Mouse (Mus musculus): ENCODE data around the gene Cmtr1. TPM values are rescaled to one million over a fixed set of nuclear protein-coding genes. Genes with fewer than 3 reads are reported as not detected.

Cmtr1 gene
- polyA plus RNA-seq, 1 experiment from 2014 or later = 114 TPM

- 90% methylated on average over 6 of the region's 6 CpGs for WGBS
- Histone ChIP-seq H3K36me3 (ENCODE audit: control insufficient read depth, insufficient read depth, low read length) (peaks cover 63% of the 10 kb centered on the region), H3K27me3 (ENCODE audit: control insufficient read depth, insufficient read depth, low read length) (no peaks in the 10 kb centered on the region), H3K4me2 (ENCODE audit: low read depth, low read length) (no peak overlapping the region), H3K4me3 (ENCODE audit: low read depth, low read length) (no peak overlapping the region), H3K27ac (ENCODE audit: low read depth, low read length) (no peak overlapping the region), H3K9ac (replicated peaks; ENCODE audit: low read depth, low read length) (no peak overlapping the region), H3K9me3 (ENCODE audit: control insufficient read depth, low read length) (no peaks in the 10 kb centered on the region), H3K4me1 (ENCODE audit: control insufficient read depth, insufficient read depth, low read length) (no peaks in the 10 kb centered on the region)
- no peak for ATAC-seq (ENCODE audit: low read depth)
These were observed 18.8 kb downstream of the Cmtr1 start for GRCm38 (mm10) chr17:29679038-29679767.

GRCm38 (mm10) chr17:29680174-29680573 lies 19.8 kb downstream of the Cmtr1 start:
- Histone ChIP-seq H3K4me1 (ENCODE audit: control insufficient read depth, insufficient read depth, low read length) (no peaks in the 10 kb centered on the region), H3K9me3 (ENCODE audit: control insufficient read depth, low read length) (no peaks in the 10 kb centered on the region), H3K27me3 (ENCODE audit: control insufficient read depth, insufficient read depth, low read length) (no peaks in the 10 kb centered on the region), H3K9ac (replicated peaks; ENCODE audit: low read depth, low read length) (no peak overlapping the region), H3K4me2 (ENCODE audit: low read depth, low read length) (no peak overlapping the region), H3K27ac (ENCODE audit: low read depth, low read length) (0 out of 2 replicates have a peak overlapping the region, but pooled peaks have one; percentile 45), H3K36me3 (ENCODE audit: control insufficient read depth, insufficient read depth, low read length) (peaks cover 56% of the 10 kb centered on the region), H3K4me3 (ENCODE audit: low read depth, low read length) (no peak overlapping the region)
- WGBS = 60% methylated on average over 2 of the region's 2 CpGs
- ATAC-seq (ENCODE audit: low read depth) = no peak

- Histone ChIP-seq H3K9ac (replicated peaks; ENCODE audit: low read depth, low read length) (no peak overlapping the region), H3K4me3 (ENCODE audit: low read depth, low read length) (no peak overlapping the region), H3K27ac (ENCODE audit: low read depth, low read length) (0 out of 2 replicates have a peak overlapping the region, but pooled peaks have one; percentile 10), H3K36me3 (ENCODE audit: control insufficient read depth, insufficient read depth, low read length) (peaks cover 52% of the 10 kb centered on the region), H3K4me1 (ENCODE audit: control insufficient read depth, insufficient read depth, low read length) (no peaks in the 10 kb centered on the region), H3K4me2 (ENCODE audit: low read depth, low read length) (no peak overlapping the region), H3K9me3 (ENCODE audit: control insufficient read depth, low read length) (no peaks in the 10 kb centered on the region), H3K27me3 (ENCODE audit: control insufficient read depth, insufficient read depth, low read length) (no peaks in the 10 kb centered on the region)
- 86% methylated on average over 2 of the region's 2 CpGs for WGBS
- ATAC-seq (ENCODE audit: low read depth) = no peak
These were observed 20.5 kb downstream of the Cmtr1 start for GRCm38 (mm10) chr17:29680921-29681320.

- Histone ChIP-seq H3K27me3 (ENCODE audit: control insufficient read depth, insufficient read depth, low read length) (no peaks in the 10 kb centered on the region), H3K9me3 (ENCODE audit: control insufficient read depth, low read length) (no peaks in the 10 kb centered on the region), H3K4me1 (ENCODE audit: control insufficient read depth, insufficient read depth, low read length) (no peaks in the 10 kb centered on the region), H3K9ac (replicated peaks; ENCODE audit: low read depth, low read length) (no peak overlapping the region), H3K4me3 (ENCODE audit: low read depth, low read length) (no peak overlapping the region), H3K36me3 (ENCODE audit: control insufficient read depth, insufficient read depth, low read length) (peaks cover 49% of the 10 kb centered on the region), H3K4me2 (ENCODE audit: low read depth, low read length) (no peak overlapping the region), H3K27ac (ENCODE audit: low read depth, low read length) (no peak overlapping the region)
- ATAC-seq (ENCODE audit: low read depth) = no peak
- 97% methylated on average over 9 of the region's 9 CpGs for WGBS
These were observed 21.3 kb downstream of the Cmtr1 start for GRCm38 (mm10) chr17:29681669-29682068.

- Histone ChIP-seq H3K9me3 (ENCODE audit: control insufficient read depth, low read length) (no peaks in the 10 kb centered on the region), H3K27me3 (ENCODE audit: control insufficient read depth, insufficient read depth, low read length) (no peaks in the 10 kb centered on the region), H3K9ac (replicated peaks; ENCODE audit: low read depth, low read length) (no peak overlapping the region), H3K36me3 (ENCODE audit: control insufficient read depth, insufficient read depth, low read length) (peaks cover 47% of the 10 kb centered on the region), H3K27ac (ENCODE audit: low read depth, low read length) (no peak overlapping the region), H3K4me2 (ENCODE audit: low read depth, low read length) (no peak overlapping the region), H3K4me1 (ENCODE audit: control insufficient read depth, insufficient read depth, low read length) (no peaks in the 10 kb centered on the region), H3K4me3 (ENCODE audit: low read depth, low read length) (no peak overlapping the region)
- ATAC-seq (ENCODE audit: low read depth) = no peak
- WGBS = 73% methylated on average over 7 of the region's 7 CpGs
These were observed 21.9 kb downstream of the Cmtr1 start for GRCm38 (mm10) chr17:29682261-29682660.

- Histone ChIP-seq H3K27me3 (ENCODE audit: control insufficient read depth, insufficient read depth, low read length) (no peaks in the 10 kb centered on the region), H3K4me2 (ENCODE audit: low read depth, low read length) (no peak overlapping the region), H3K4me1 (ENCODE audit: control insufficient read depth, insufficient read depth, low read length) (no peaks in the 10 kb centered on the region), H3K36me3 (ENCODE audit: control insufficient read depth, insufficient read depth, low read length) (peaks cover 47% of the 10 kb centered on the region), H3K9me3 (ENCODE audit: control insufficient read depth, low read length) (no peaks in the 10 kb centered on the region), H3K27ac (ENCODE audit: low read depth, low read length) (no peak overlapping the region), H3K9ac (replicated peaks; ENCODE audit: low read depth, low read length) (no peak overlapping the region), H3K4me3 (ENCODE audit: low read depth, low read length) (no peak overlapping the region)
- no peak for ATAC-seq (ENCODE audit: low read depth)
- 70% methylated on average over 2 of the region's 2 CpGs for WGBS
These were observed 22.7 kb downstream of the Cmtr1 start for GRCm38 (mm10) chr17:29683127-29683526.

GRCm38 (mm10) chr17:29684275-29684674 lies 23.9 kb downstream of the Cmtr1 start:
- no peaks in the 10 kb centered on the region for H3K27me3 ChIP-seq (ENCODE audit: control insufficient read depth, insufficient read depth, low read length)
- H3K27ac ChIP-seq (ENCODE audit: low read depth, low read length) = no peak overlapping the region
- no peak for ATAC-seq (ENCODE audit: low read depth)
- no peak overlapping the region for H3K4me2 ChIP-seq (ENCODE audit: low read depth, low read length)
- peaks cover 44% of the 10 kb centered on the region for H3K36me3 ChIP-seq (ENCODE audit: control insufficient read depth, insufficient read depth, low read length)
- no peaks in the 10 kb centered on the region for H3K4me1 ChIP-seq (ENCODE audit: control insufficient read depth, insufficient read depth, low read length)
- H3K4me3 ChIP-seq (ENCODE audit: low read depth, low read length) = no peak overlapping the region
- H3K9me3 ChIP-seq (ENCODE audit: control insufficient read depth, low read length) = no peaks in the 10 kb centered on the region
- H3K9ac ChIP-seq (replicated peaks; ENCODE audit: low read depth, low read length) = no peak overlapping the region
- 89% methylated on average over 4 of the region's 4 CpGs for WGBS

- ATAC-seq (ENCODE audit: low read depth) = no peak
- Histone ChIP-seq H3K4me3 (ENCODE audit: low read depth, low read length) (no peak overlapping the region), H3K36me3 (ENCODE audit: control insufficient read depth, insufficient read depth, low read length) (peaks cover 52% of the 10 kb centered on the region; the same call in 1 of the 2 replicates), H3K27me3 (ENCODE audit: control insufficient read depth, insufficient read depth, low read length) (no peaks in the 10 kb centered on the region), H3K27ac (ENCODE audit: low read depth, low read length) (no peak overlapping the region), H3K4me2 (ENCODE audit: low read depth, low read length) (no peak overlapping the region), H3K4me1 (ENCODE audit: control insufficient read depth, insufficient read depth, low read length) (no peaks in the 10 kb centered on the region), H3K9me3 (ENCODE audit: control insufficient read depth, low read length) (no peaks in the 10 kb centered on the region), H3K9ac (replicated peaks; ENCODE audit: low read depth, low read length) (no peak overlapping the region)
- WGBS = 96% methylated on average over 5 of the region's 5 CpGs
These were observed 26.4 kb downstream of the Cmtr1 start for GRCm38 (mm10) chr17:29686771-29687170.

GRCm38 (mm10) chr17:29687373-29687772 lies 27.0 kb downstream of the Cmtr1 start:
- ATAC-seq (ENCODE audit: low read depth) = no peak
- Histone ChIP-seq H3K9ac (replicated peaks; ENCODE audit: low read depth, low read length) (no peak overlapping the region; the same call in 1 of the 2 replicates), H3K4me2 (ENCODE audit: low read depth, low read length) (no peak overlapping the region), H3K36me3 (ENCODE audit: control insufficient read depth, insufficient read depth, low read length) (peaks cover 47% of the 10 kb centered on the region; the same call in 1 of the 2 replicates), H3K4me1 (ENCODE audit: control insufficient read depth, insufficient read depth, low read length) (no peaks in the 10 kb centered on the region), H3K9me3 (ENCODE audit: control insufficient read depth, low read length) (no peaks in the 10 kb centered on the region), H3K4me3 (ENCODE audit: low read depth, low read length) (no peak overlapping the region), H3K27me3 (ENCODE audit: control insufficient read depth, insufficient read depth, low read length) (no peaks in the 10 kb centered on the region), H3K27ac (ENCODE audit: low read depth, low read length) (no peak overlapping the region)
- 71% methylated on average over 6 of the region's 6 CpGs for WGBS

Measured in neural tube, embryonic 14.5 days (tissue).